Mouse (Mus musculus): Measurements from ENCODE around the gene Iscu. TPM values are rescaled to one million over a fixed set of nuclear protein-coding genes. Genes with fewer than 3 reads are reported as not detected.

Gene Iscu
- polyA plus RNA-seq, 1 experiment from 2014 or later: 108 TPM

Other genes starting within 250 kb of the Iscu start
- gene Cmklr1, start 122.3 kb upstream of the Iscu start, polyA plus RNA-seq (2015; fragmentation: Nextera tagmentation; extraction: Ambion mirVana): 17.5 and 21.4 TPM in 2 replicates
- gene 1700069L16Rik, start 48.0 kb upstream of the Iscu start, polyA plus RNA-seq (2015; fragmentation: Nextera tagmentation; extraction: Ambion mirVana): 0.24 TPM in 1 of 2 replicates, not detected in the other
- gene Ficd, start 36.9 kb upstream of the Iscu start, polyA plus RNA-seq (2015; fragmentation: Nextera tagmentation; extraction: Ambion mirVana): 5.4 and 6.6 TPM in 2 replicates
- gene Sart3, start 238 bp upstream of the Iscu start, polyA plus RNA-seq (2015; fragmentation: Nextera tagmentation; extraction: Ambion mirVana): 55.4 and 58.8 TPM in 2 replicates
- 47.0 and 48.1 TPM in 2 replicates for gene Tmem119, start 27.8 kb downstream of the Iscu start, polyA plus RNA-seq (2015; fragmentation: Nextera tagmentation; extraction: Ambion mirVana)
- 4.6 and 8.2 TPM in 2 replicates for gene Selplg, start 59.9 kb downstream of the Iscu start, polyA plus RNA-seq (2015; fragmentation: Nextera tagmentation; extraction: Ambion mirVana)
- gene Coro1c, start 136.0 kb downstream of the Iscu start, polyA plus RNA-seq (2015; fragmentation: Nextera tagmentation; extraction: Ambion mirVana): 143 and 144 TPM in 2 replicates
- 15.7 and 16.6 TPM in 2 replicates for gene Ssh1, start 221.1 kb downstream of the Iscu start, polyA plus RNA-seq (2015; fragmentation: Nextera tagmentation; extraction: Ambion mirVana)
- not detected in 2 replicates for gene Dao, start 231.0 kb downstream of the Iscu start, polyA plus RNA-seq (2015; fragmentation: Nextera tagmentation; extraction: Ambion mirVana)

Measured in lung, embryonic 15.5 days (tissue).